Mouse (Mus musculus): Measurements from ENCODE around the gene Kdm6a. TPM values are rescaled to one million over a fixed set of nuclear protein-coding genes. Genes with fewer than 3 reads are reported as not detected.

Gene Kdm6a
- 31.8 and 33.6 TPM in 2 replicates for polyA plus RNA-seq (2016; fragmentation: Nextera tagmentation; extraction: Ambion mirVana)

DNA sequence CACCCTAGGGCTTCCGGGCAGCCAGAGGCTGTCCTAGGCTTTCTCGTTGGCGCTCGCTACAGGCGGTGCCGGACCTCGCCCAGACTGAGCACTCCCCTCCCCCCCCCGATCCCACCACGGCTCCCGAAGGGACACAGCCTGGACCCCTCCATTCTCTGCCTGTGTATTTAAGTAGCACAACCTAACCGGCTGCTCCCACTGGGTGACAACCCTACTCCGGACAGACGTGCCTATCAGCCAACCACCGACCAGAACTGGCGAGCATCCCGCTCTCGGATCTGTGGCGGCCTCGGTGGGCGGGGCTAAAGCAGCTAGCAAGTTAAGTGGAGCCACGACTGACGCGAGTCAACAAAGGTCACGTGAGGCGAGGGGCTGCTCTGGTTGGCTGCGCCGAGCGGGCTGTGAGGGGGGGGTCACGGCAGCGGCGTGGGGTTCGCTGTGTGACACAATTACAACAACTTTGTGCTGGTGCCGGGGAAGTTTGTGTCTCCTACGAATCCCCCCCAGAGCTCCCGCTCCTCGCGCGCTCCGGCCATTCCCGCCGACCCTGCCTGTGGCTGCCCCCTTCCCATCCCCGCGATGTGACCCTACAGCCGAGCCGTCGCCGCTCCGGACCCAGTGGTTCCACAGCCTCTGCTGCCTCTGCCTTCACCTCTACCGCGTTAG, at the start of gene Kdm6a:
Gene Kdm6a (plus strand): TSS at position 384 of the 666 bp plus-strand sequence.
- H3K9me3 ChIP-seq: no peaks in the 10 kb centered on the region
- peak within 1 kb of the TSS; percentile 84 for H3K4me3 ChIP-seq
- peak; percentile 97 for DNase-seq (ENCODE audit: low spot score)
- H3K36me3 ChIP-seq (replicated peaks): no peaks in the 10 kb centered on the region
- no peaks in the 10 kb centered on the region for H3K27me3 ChIP-seq (replicated peaks; ENCODE audit: low read depth, poor library complexity, severe bottlenecking)
- H3K27ac ChIP-seq (replicated peaks): peak within 1 kb of the TSS; percentile 96
- no peaks in the 10 kb centered on the region for H3K4me1 ChIP-seq
- under 1% methylated on average over 50 of the region's 50 CpGs for WGBS

DNA sequence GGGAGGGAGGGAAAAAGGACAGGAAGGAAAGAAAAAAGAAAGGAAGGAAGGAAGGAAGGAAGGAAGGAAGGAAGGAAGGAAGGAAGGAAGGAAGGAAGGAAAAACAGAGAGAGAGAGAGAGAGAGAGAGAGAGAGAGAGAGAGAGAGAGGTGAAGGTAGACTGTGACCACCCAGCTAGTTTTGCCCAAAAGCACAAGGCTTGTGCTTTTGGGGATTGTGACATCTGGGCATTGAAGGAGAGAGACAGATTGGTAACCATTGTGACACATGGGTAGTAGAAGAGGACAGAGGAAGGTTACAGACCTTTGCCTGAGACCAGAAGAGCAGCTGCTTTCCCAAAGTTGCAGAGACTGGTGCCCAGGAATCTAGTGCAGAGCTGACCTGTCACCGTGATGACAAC, 16.8 kb upstream of the Kdm6a start, which contains the start of gene Dusp21:
Gene Dusp21 (plus strand): TSS at position 301 of the 400 bp plus-strand sequence.
- no peak within 1 kb of the TSS for H3K27ac ChIP-seq (replicated peaks)
- 90% methylated on average over 1 of the region's 1 CpGs for WGBS

DNA sequence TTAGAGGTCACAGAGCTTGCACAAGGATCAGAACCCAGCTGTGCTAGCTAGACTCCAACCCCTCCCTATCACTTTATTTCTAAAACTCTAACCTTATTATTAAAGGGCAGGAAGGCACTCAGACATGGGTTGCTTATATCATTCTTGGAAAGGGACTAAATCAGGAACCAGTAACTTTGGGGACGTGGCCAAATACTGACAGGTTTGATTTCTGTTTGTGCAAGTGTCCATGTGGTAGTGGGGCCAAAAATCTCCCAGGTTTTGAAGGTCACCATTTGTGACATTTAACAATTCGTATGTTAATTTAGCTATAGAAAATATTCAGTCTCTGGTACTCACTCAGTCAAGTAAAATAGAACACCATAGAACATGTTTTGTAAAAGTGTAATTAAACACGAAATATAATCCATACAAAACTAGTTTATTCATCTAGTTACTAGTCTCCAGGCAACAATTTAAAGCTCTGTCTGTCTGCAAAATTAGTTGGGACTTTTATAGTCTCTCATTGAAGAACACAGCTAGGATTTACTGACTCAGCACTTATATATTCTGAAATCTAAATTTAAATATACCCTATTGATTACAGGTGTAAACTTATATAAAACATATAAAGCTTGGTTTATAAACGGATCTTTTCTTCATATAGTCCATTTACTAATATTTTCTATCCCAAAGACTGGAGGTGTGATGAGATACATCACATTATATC, 1.5 kb upstream of the Kdm6a start:
- H3K27ac ChIP-seq (replicated peaks): no peak overlapping the region
- WGBS: 64% methylated on average over 4 of the region's 4 CpGs
- no peaks in the 10 kb centered on the region for H3K27me3 ChIP-seq (replicated peaks; ENCODE audit: low read depth, poor library complexity, severe bottlenecking)
- no peaks in the 10 kb centered on the region for H3K36me3 ChIP-seq (replicated peaks)
- peak overlapping the region; percentile 84 for H3K4me3 ChIP-seq
- DNase-seq (ENCODE audit: low spot score): no peak
- no peaks in the 10 kb centered on the region for H3K9me3 ChIP-seq
- H3K4me1 ChIP-seq: no peaks in the 10 kb centered on the region

More for the DNA sequence above, 16.8 kb upstream of the Kdm6a start, which contains the start of gene Dusp21:
- H3K4me1 ChIP-seq: no peaks in the 10 kb centered on the region
- no peaks in the 10 kb centered on the region for H3K27me3 ChIP-seq (replicated peaks; ENCODE audit: low read depth, poor library complexity, severe bottlenecking)
- no peaks in the 10 kb centered on the region for H3K9me3 ChIP-seq
- H3K4me3 ChIP-seq: no peak within 1 kb of the TSS
- H3K36me3 ChIP-seq (replicated peaks): no peaks in the 10 kb centered on the region
- DNase-seq (ENCODE audit: low spot score): no peak

DNA sequence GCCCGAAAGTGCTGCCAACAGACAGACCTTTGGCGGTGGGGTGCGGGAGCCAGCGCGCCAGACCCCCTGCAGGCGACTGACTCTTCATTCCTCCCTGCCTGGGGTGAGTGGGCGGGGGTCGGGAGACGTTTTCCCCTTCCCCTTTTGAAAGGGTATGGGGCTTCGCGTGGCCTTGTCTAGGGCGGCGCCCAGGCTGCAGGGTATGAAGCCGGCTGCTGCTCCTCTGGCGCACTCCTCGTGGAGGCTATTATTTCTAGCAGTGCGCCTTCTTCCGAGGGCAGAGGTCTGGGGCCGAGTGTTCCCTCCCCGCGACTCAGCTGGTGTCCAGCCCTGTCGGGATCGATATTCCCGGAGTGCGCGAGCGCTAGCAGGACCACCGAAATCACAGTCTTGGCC, 581 bp upstream of the Kdm6a start:
- H3K36me3 ChIP-seq (replicated peaks): no peaks in the 10 kb centered on the region
- peak overlapping the region; percentile 84 for H3K4me3 ChIP-seq
- under 1% methylated on average over 28 of the region's 28 CpGs for WGBS
- H3K4me1 ChIP-seq: no peaks in the 10 kb centered on the region
- H3K9me3 ChIP-seq: no peaks in the 10 kb centered on the region
- DNase-seq (ENCODE audit: low spot score): no peak
- H3K27ac ChIP-seq (replicated peaks): peak overlapping the region; percentile 96
- H3K27me3 ChIP-seq (replicated peaks; ENCODE audit: low read depth, poor library complexity, severe bottlenecking): no peaks in the 10 kb centered on the region

DNA sequence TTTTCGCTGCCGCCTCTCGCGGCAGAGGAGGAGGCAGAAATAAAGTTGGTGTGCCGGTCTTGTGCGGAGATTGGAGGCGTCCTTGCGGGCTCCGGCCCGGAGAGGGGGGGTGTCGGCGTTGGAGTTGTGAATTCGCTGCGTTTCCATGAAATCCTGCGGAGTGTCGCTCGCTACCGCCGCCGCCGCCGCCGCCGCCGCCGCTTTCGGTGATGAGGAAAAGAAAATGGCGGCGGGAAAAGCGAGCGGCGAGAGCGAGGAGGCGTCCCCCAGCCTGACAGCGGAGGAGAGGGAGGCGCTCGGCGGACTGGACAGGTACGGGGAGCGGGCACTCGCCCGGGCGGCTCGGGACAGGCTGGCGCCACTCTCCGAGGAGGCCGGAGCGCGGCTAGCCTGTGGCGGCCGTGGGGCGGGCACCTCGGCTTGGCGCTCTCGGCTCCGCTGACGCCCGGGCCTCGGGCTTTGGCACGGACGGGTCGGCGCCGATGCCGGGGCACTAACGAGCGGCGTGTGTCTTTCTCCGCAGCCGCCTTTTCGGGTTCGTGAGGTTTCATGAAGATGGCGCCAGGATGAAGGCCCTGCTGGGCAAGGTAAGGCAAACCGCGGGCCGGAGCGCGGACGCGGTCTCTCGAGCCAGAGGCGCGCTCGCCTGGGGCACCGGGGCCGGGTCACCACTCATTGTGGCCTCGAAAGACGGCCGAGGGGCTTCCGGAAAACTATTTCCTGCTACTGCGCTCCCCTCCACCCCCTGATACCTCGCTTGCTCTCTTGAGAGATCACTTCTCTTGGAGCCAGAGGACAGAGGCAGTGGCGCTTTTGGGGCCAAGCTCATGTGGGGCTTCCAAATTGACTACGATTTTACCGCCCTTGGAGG, 721 bp downstream of the Kdm6a start:
- Histone ChIP-seq H3K27me3 (replicated peaks; ENCODE audit: low read depth, poor library complexity, severe bottlenecking) (no peaks in the 10 kb centered on the region), H3K4me1 (no peaks in the 10 kb centered on the region), H3K9me3 (no peaks in the 10 kb centered on the region), H3K36me3 (replicated peaks) (no peaks in the 10 kb centered on the region), H3K27ac (replicated peaks) (peak overlapping the region; percentile 96), H3K4me3 (peak overlapping the region; percentile 84)
- peak; percentile 70 for DNase-seq (ENCODE audit: low spot score)
- under 1% methylated on average over 93 of the region's 95 CpGs for WGBS

DNA sequence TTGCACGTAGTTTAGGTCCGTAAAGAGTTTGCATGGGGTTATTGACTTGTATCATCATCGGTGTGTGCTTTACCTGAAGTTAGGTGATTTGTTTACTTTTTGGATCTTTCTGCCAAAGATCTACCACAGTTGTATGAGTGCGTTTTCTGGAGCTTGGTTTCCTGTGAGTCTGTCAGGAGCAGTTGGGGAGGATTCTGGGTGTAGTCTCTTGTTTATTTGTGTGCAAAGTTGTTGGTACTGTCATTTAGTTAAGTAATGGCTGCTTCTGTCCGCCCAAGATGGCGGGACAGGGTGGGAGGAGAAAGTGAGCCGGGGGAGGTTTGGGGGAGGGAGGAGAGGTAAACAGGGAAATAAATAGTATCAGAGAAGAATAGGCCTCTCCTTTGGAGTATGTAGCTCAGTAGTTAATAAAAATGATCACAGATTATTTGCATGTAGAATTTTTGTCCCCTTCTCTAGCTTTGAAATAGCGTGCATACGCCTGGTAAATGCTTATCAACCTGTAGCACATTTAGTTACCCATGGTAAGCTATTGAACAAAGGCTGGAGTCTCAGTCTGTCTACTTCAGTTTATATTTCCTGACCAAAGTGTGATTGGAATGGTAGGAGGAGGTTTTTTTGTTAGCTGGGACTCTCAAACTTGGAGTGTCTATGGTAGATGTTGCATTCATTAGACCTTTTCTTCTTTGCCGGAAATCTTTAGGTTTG, 1.7 kb downstream of the Kdm6a start:
- Histone ChIP-seq H3K4me3 (peak overlapping the region; percentile 84), H3K27me3 (replicated peaks; ENCODE audit: low read depth, poor library complexity, severe bottlenecking) (no peaks in the 10 kb centered on the region), H3K4me1 (no peaks in the 10 kb centered on the region), H3K27ac (replicated peaks) (peak overlapping the region; percentile 96), H3K9me3 (no peaks in the 10 kb centered on the region), H3K36me3 (replicated peaks) (peaks cover 4% of the 10 kb centered on the region; the same call in 1 of the 2 replicates)
- WGBS: 3% methylated on average over 10 of the region's 10 CpGs
- peak; percentile 56 for DNase-seq (ENCODE audit: low spot score)

DNA sequence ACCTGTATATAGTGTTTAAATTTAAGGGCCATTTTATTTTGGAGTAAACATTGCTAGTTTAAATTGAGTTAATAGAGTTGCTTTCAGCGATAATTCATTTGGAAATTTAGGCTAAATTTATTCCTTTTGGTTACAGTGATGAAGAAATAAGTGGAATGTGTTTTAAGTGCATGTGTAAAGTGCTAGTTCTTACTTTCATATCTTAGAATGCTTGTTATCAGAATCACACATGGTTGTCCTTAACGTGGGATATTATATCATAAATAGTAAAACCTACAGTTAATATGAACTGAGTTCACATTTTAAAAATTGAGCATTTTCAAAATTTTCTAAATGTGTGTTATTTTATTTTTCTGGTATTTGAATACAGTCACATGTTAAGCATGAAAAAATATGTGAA, 2.7 kb downstream of the Kdm6a start:
- DNase-seq (ENCODE audit: low spot score): no peak
- no peaks in the 10 kb centered on the region for H3K27me3 ChIP-seq (replicated peaks; ENCODE audit: low read depth, poor library complexity, severe bottlenecking)
- H3K36me3 ChIP-seq (replicated peaks): peaks cover 4% of the 10 kb centered on the region; the same call in 1 of the 2 replicates
- H3K9me3 ChIP-seq: no peaks in the 10 kb centered on the region
- no peak overlapping the region for H3K27ac ChIP-seq (replicated peaks)
- H3K4me1 ChIP-seq: no peaks in the 10 kb centered on the region
- peak overlapping the region; percentile 84 for H3K4me3 ChIP-seq
- 80% methylated on average over 2 of the region's 2 CpGs for WGBS

DNA sequence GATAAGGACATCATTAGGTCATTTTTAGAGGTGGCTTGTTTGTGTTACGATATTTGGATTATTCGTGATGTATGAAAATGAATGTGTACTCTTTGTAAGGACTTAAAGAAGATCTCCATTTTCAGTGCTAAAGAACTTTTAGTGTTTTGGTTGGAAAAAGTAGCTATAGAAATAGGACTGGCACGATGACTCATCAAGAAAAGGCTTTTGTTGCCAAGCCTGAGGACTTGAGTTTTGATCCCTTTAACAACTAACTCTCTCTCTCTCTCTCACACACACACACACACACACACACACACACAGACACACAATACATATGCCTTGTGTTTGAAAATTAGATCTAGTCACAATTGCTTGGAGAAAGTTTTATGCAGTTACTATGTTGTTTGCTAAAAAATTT, 4.6 kb downstream of the Kdm6a start:
- 92% methylated on average over 3 of the region's 3 CpGs for WGBS
- Histone ChIP-seq H3K9me3 (no peaks in the 10 kb centered on the region), H3K4me1 (no peaks in the 10 kb centered on the region), H3K36me3 (replicated peaks) (peaks cover 4% of the 10 kb centered on the region; the same call in 1 of the 2 replicates), H3K27me3 (replicated peaks; ENCODE audit: low read depth, poor library complexity, severe bottlenecking) (no peaks in the 10 kb centered on the region), H3K27ac (replicated peaks) (no peak overlapping the region), H3K4me3 (no peak overlapping the region)
- DNase-seq (ENCODE audit: low spot score): no peak

DNA sequence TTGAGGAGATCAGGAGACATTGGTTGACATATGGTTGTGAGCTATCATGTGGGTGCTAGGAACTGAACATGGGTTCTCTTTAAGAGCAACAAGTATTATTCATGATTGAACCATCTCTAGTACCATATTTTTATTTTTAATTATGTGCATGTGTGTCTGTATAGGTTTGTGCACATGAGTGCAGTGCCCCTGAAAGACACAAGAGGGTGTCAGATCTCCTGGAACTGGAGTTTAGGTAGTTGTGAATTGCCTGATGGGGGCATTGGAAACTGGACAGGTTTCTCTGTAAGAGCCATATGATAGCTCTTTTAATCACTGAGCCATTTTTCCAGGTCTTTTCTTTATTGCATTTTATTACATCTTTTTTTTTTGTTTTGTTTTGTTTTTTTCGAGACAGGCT, 6.6 kb downstream of the Kdm6a start:
- DNase-seq (ENCODE audit: low spot score): no peak
- no peaks in the 10 kb centered on the region for H3K4me1 ChIP-seq
- WGBS: 97% methylated on average over 1 of the region's 1 CpGs
- no peaks in the 10 kb centered on the region for H3K9me3 ChIP-seq
- H3K36me3 ChIP-seq (replicated peaks): peaks cover 4% of the 10 kb centered on the region; the same call in 1 of the 2 replicates
- H3K4me3 ChIP-seq: no peak overlapping the region
- no peak overlapping the region for H3K27ac ChIP-seq (replicated peaks)
- no peaks in the 10 kb centered on the region for H3K27me3 ChIP-seq (replicated peaks; ENCODE audit: low read depth, poor library complexity, severe bottlenecking)

DNA sequence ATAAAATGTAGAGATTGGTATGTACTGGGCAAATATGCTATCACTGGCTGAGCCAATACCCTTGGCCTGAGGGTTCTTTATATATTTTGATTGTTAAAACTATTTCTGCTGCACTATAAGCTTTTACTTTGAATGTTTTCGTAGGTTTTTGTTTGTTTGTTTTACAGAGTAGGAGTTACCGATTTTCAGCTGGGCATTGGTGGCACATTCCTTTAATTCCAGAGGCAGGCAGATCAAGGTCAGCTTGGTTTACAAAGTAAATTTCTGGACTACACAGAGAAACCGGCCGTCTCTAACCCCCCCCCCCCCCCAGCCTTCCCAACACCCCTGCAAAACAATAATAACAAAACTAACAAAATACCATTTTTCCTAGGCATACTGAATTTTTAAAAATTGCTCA, 12.5 kb downstream of the Kdm6a start:
- Histone ChIP-seq H3K9me3 (no peaks in the 10 kb centered on the region), H3K36me3 (replicated peaks) (no peaks in the 10 kb centered on the region), H3K4me3 (no peak overlapping the region), H3K27me3 (replicated peaks; ENCODE audit: low read depth, poor library complexity, severe bottlenecking) (no peaks in the 10 kb centered on the region), H3K27ac (replicated peaks) (no peak overlapping the region), H3K4me1 (no peaks in the 10 kb centered on the region)
- WGBS: 58% methylated on average over 4 of the region's 4 CpGs
- no peak for DNase-seq (ENCODE audit: low spot score)

DNA sequence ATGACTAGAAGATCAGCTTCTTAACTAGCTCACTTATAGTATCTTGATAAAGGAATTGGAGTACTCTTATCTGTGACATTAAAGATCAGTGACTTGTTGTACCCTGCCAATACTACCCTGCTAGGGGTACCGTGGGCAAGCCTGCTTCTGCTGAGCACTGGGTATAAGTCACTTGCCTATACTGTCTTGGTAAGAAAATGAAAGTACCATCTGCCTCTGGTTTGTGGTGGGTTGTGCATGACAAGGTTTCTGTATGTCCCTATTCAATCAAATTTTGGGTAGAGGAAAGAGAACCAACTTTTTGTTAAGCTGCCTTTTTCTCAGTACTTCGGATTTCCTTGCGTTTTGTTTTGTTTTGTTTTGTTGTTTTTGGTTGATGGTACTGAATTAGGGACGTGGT, 15.4 kb downstream of the Kdm6a start:
- no peaks in the 10 kb centered on the region for H3K4me1 ChIP-seq
- WGBS: 88% methylated on average over 4 of the region's 4 CpGs
- H3K4me3 ChIP-seq: no peak overlapping the region
- H3K36me3 ChIP-seq (replicated peaks): no peaks in the 10 kb centered on the region
- no peaks in the 10 kb centered on the region for H3K9me3 ChIP-seq
- no peaks in the 10 kb centered on the region for H3K27me3 ChIP-seq (replicated peaks; ENCODE audit: low read depth, poor library complexity, severe bottlenecking)
- H3K27ac ChIP-seq (replicated peaks): no peak overlapping the region
- no peak for DNase-seq (ENCODE audit: low spot score)

DNA sequence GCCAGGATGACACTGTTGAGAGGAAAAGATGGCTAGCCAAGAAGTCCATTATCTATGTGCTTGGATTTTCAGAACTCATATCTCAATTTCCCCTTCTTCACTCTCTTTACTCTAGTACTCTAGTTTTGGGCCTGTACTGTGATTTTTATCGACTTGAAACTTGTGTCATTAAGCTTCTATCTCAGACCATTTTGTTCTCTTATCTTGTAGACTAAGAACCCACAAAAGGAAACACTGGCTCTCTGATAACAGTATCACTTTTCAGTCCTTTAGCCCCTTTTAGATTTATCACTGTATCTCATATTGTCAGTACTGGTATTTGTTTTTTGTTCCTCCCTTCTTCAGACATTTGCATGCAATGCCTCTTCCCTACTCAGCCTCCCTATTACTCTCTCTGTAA, 17.1 kb downstream of the Kdm6a start:
- 86% methylated on average over 1 of the region's 1 CpGs for WGBS
- no peaks in the 10 kb centered on the region for H3K27me3 ChIP-seq (replicated peaks; ENCODE audit: low read depth, poor library complexity, severe bottlenecking)
- no peaks in the 10 kb centered on the region for H3K36me3 ChIP-seq (replicated peaks)
- no peak for DNase-seq (ENCODE audit: low spot score)
- H3K4me1 ChIP-seq: no peaks in the 10 kb centered on the region
- no peak overlapping the region for H3K27ac ChIP-seq (replicated peaks)
- H3K4me3 ChIP-seq: no peak overlapping the region
- H3K9me3 ChIP-seq: no peaks in the 10 kb centered on the region
